Mouse (Mus musculus) frontal cortex, postnatal 25 days (tissue): ENCODE data around the gene Speg.
A peak's percentile ranks its signal among the peaks of the same experiment; 100 is the strongest.

Experiments
- DNase-seq, 2 experiments: peaks; one replicate each; pipeline ENCODE4 v3.0.0; 2022; ENCODE audit warnings: low spot score in 2 of 2

Gene Speg

GRCm38 (mm10) chr1:75374950-75375936 is at the start of gene Speg:
Speg (plus strand) TSS chr1:75375297.
- no peak for DNase-seq

GRCm38 (mm10) chr1:75327461-75327860 is 47.6 kb upstream of the Speg start:
- no peak for DNase-seq

- no peak for DNase-seq
Observed at GRCm38 (mm10) chr1:75331271-75331670, 43.8 kb upstream of the Speg start.

GRCm38 (mm10) chr1:75336461-75336860 is 38.6 kb upstream of the Speg start:
- DNase-seq, result no peak

GRCm38 (mm10) chr1:75337097-75337496 is 38.0 kb upstream of the Speg start:
- DNase-seq, result no peak

GRCm38 (mm10) chr1:75338091-75338694 is 36.9 kb upstream of the Speg start:
- no peak for DNase-seq

GRCm38 (mm10) chr1:75339337-75339736 is 35.8 kb upstream of the Speg start:
- no peak for DNase-seq

- no peak for DNase-seq
Observed at GRCm38 (mm10) chr1:75340519-75340918, 34.6 kb upstream of the Speg start.

- peak in 1 of 2 experiments; percentile 58 for DNase-seq
Observed at GRCm38 (mm10) chr1:75342874-75343416, 32.2 kb upstream of the Speg start.

GRCm38 (mm10) chr1:75344291-75345035 is 30.6 kb upstream of the Speg start:
- DNase-seq, result no peak

GRCm38 (mm10) chr1:75345036-75345935 is 29.8 kb upstream of the Speg start:
- no peak for DNase-seq

- DNase-seq, result no peak
Observed at GRCm38 (mm10) chr1:75347279-75347678, 27.8 kb upstream of the Speg start.

- DNase-seq, result no peak
Observed at GRCm38 (mm10) chr1:75349275-75349674, 25.8 kb upstream of the Speg start.

GRCm38 (mm10) chr1:75357261-75357660 is 17.8 kb upstream of the Speg start:
- DNase-seq, result no peak

GRCm38 (mm10) chr1:75358009-75358408 is 17.1 kb upstream of the Speg start:
- no peak for DNase-seq

- peak in 1 of 2 experiments; percentile 52 for DNase-seq
Observed at GRCm38 (mm10) chr1:75359346-75359745, 15.8 kb upstream of the Speg start.

GRCm38 (mm10) chr1:75360112-75361031 is 14.7 kb upstream of the Speg start, which contains the start of gene Des:
Des (plus strand) TSS chr1:75360329.
- no peak for DNase-seq

- no peak for DNase-seq
Observed at GRCm38 (mm10) chr1:75361123-75361522, 14.0 kb upstream of the Speg start.

- no peak for DNase-seq
Observed at GRCm38 (mm10) chr1:75361750-75362149, 13.3 kb upstream of the Speg start.

GRCm38 (mm10) chr1:75363868-75364267 is 11.2 kb upstream of the Speg start:
- DNase-seq, result no peak
